Mouse (Mus musculus) stomach, embryonic 15.5 days (tissue): ENCODE measurements around the gene Csn1s2a. TPM values are rescaled to one million over a fixed set of nuclear protein-coding genes. Genes with fewer than 3 reads are reported as not detected.
"Not testable (repeated sequence)": the region's sequence is repeated elsewhere in the genome, so short reads cannot be mapped to it uniquely, and the experiment has no call there.

Experiments
- ATAC-seq: fragments of 200-750 bp; cut with Nextera tagmentation; 2 replicates; pipeline ENCODE4 v1.8.0; 2017; ENCODE audit warnings: low read depth, moderate number of reproducible peaks, moderate TSS enrichment; ENCODE audit not compliant: insufficient read depth, low FRiP score
- H3K27ac ChIP-seq: fragments of 300-500 bp; sonication (generic); 2 replicates; pipeline ENCODE4 v1.5.1; 2015; ENCODE audit warnings: mild to moderate bottlenecking, inconsistent platforms
- H3K27me3 ChIP-seq: fragments of 300-500 bp; sonication (generic); replicated peaks from 2 replicates; pipeline ENCODE4 v1.6.1; 2015; ENCODE audit warnings: inconsistent platforms
- H3K36me3 ChIP-seq: fragments of 300-500 bp; sonication (generic); 2 replicates; pipeline ENCODE4 v1.6.1; 2015; ENCODE audit warnings: inconsistent platforms
- H3K4me1 ChIP-seq: fragments of 300-500 bp; sonication (generic); 2 replicates; pipeline ENCODE4 v1.6.1; 2015; ENCODE audit warnings: inconsistent platforms
- H3K4me2 ChIP-seq: fragments of 300-500 bp; sonication (generic); 2 replicates; pipeline ENCODE4 v1.6.1; 2015; ENCODE audit warnings: mild to moderate bottlenecking, inconsistent platforms
- H3K4me3 ChIP-seq: fragments of 300-500 bp; sonication (generic); replicated peaks from 2 replicates; pipeline ENCODE4 v1.5.1; 2015; ENCODE audit warnings: inconsistent platforms
- H3K9ac ChIP-seq: fragments of 300-500 bp; sonication (generic); 2 replicates; pipeline ENCODE4 v1.6.1; 2015; ENCODE audit warnings: inconsistent platforms
- H3K9me3 ChIP-seq: fragments of 300-500 bp; sonication (generic); 2 replicates; pipeline ENCODE4 v1.6.1; 2016; ENCODE audit warnings: inconsistent platforms
- WGBS: fragments of 180-500 bp; shearing (Covaris S2); methylation state at CpG from one replicate; pipeline ENCODE4 v1.1.7; 2015; 5-methylcytosine and 5-hydroxymethylcytosine counted together
- polyA plus RNA-seq: library from polyadenylated mRNA; unstranded; fragments of >200 nt; fragmentation: Nextera tagmentation; extraction: Ambion mirVana; gene quantifications from 2 replicates; pipeline ENCODE4 v1.2.1, GENCODE M21; 2015

Gene Csn1s2a
- not detected in 2 replicates for polyA plus RNA-seq

GRCm38 (mm10) chr5:87774267-87774666, at the start of gene Csn1s2a:
Gene Csn1s2a (plus strand): TSS chr5:87774567.
- WGBS: 71% methylated on average over 1 of the region's 1 CpGs
- H3K4me1 ChIP-seq: no peaks in the 10 kb centered on the region
- no peaks in the 10 kb centered on the region for H3K9me3 ChIP-seq
- no peak within 1 kb of the TSS for H3K27ac ChIP-seq
- no peak within 1 kb of the TSS for H3K4me2 ChIP-seq
- H3K9ac ChIP-seq: no peak within 1 kb of the TSS
- H3K4me3 ChIP-seq: no peak within 1 kb of the TSS
- H3K27me3 ChIP-seq: no peaks in the 10 kb centered on the region
- no peak for ATAC-seq
- H3K36me3 ChIP-seq: no peaks in the 10 kb centered on the region

GRCm38 (mm10) chr5:87734821-87735220, 39.5 kb upstream of the Csn1s2a start:
- H3K27ac ChIP-seq: no peak overlapping the region
- no peaks in the 10 kb centered on the region for H3K9me3 ChIP-seq
- no peaks in the 10 kb centered on the region for H3K4me1 ChIP-seq
- no peak overlapping the region for H3K4me2 ChIP-seq
- H3K9ac ChIP-seq: no peak overlapping the region
- H3K4me3 ChIP-seq: no peak overlapping the region
- ATAC-seq: no peak
- no peaks in the 10 kb centered on the region for H3K36me3 ChIP-seq
- H3K27me3 ChIP-seq: no peaks in the 10 kb centered on the region

- no peaks in the 10 kb centered on the region for H3K9me3 ChIP-seq
- H3K36me3 ChIP-seq: no peaks in the 10 kb centered on the region
- H3K27me3 ChIP-seq: no peaks in the 10 kb centered on the region
- ATAC-seq: no peak
- no peak overlapping the region for H3K9ac ChIP-seq
- no peak overlapping the region for H3K4me3 ChIP-seq
- no peak overlapping the region for H3K4me2 ChIP-seq
- 87% methylated on average over 1 of the region's 1 CpGs for WGBS
- no peaks in the 10 kb centered on the region for H3K4me1 ChIP-seq
- H3K27ac ChIP-seq: no peak overlapping the region
These were observed 20.9 kb upstream of the Csn1s2a start for GRCm38 (mm10) chr5:87753471-87753870.

GRCm38 (mm10) chr5:87764546-87764945, 9.8 kb upstream of the Csn1s2a start:
- Histone ChIP-seq H3K9me3 (no peaks in the 10 kb centered on the region), H3K4me2 (no peak overlapping the region), H3K9ac (no peak overlapping the region), H3K27me3 (no peaks in the 10 kb centered on the region), H3K27ac (no peak overlapping the region), H3K36me3 (no peaks in the 10 kb centered on the region), H3K4me1 (no peaks in the 10 kb centered on the region), H3K4me3 (no peak overlapping the region)
- WGBS: 78% methylated on average over 3 of the region's 3 CpGs
- ATAC-seq: no peak

- H3K36me3 ChIP-seq, H3K4me1 ChIP-seq, H3K4me2 ChIP-seq, ATAC-seq, H3K9me3 ChIP-seq, H3K9ac ChIP-seq, H3K27me3 ChIP-seq, H3K4me3 ChIP-seq, H3K27ac ChIP-seq: not testable (repeated sequence)
- 42% methylated on average over 2 of the region's 2 CpGs for WGBS
These were observed 2.2 kb upstream of the Csn1s2a start for GRCm38 (mm10) chr5:87772151-87772550.

GRCm38 (mm10) chr5:87782731-87783130, 8.4 kb downstream of the Csn1s2a start:
- Histone ChIP-seq H3K4me1 (no peaks in the 10 kb centered on the region), H3K27ac (no peak overlapping the region), H3K36me3 (no peaks in the 10 kb centered on the region), H3K27me3 (no peaks in the 10 kb centered on the region), H3K4me2 (no peak overlapping the region), H3K4me3 (no peak overlapping the region), H3K9ac (no peak overlapping the region), H3K9me3 (no peaks in the 10 kb centered on the region)
- ATAC-seq: no peak
- WGBS: 54% methylated on average over 4 of the region's 4 CpGs

GRCm38 (mm10) chr5:87807782-87808181, 33.4 kb downstream of the Csn1s2a start, which contains the start of gene Csn1s2b:
Gene Csn1s2b (plus strand): TSS chr5:87808082.
- no peaks in the 10 kb centered on the region for H3K27me3 ChIP-seq
- no peaks in the 10 kb centered on the region for H3K9me3 ChIP-seq
- no peak within 1 kb of the TSS for H3K4me2 ChIP-seq
- no peak for ATAC-seq
- H3K4me1 ChIP-seq: no peaks in the 10 kb centered on the region
- no peak within 1 kb of the TSS for H3K9ac ChIP-seq
- H3K36me3 ChIP-seq: no peaks in the 10 kb centered on the region
- WGBS: 64% methylated on average over 2 of the region's 2 CpGs
- no peak within 1 kb of the TSS for H3K27ac ChIP-seq
- H3K4me3 ChIP-seq: no peak within 1 kb of the TSS

- no peak for ATAC-seq
- WGBS: 70% methylated on average over 2 of the region's 2 CpGs
These were observed 34.9 kb downstream of the Csn1s2a start for GRCm38 (mm10) chr5:87809253-87809652.

GRCm38 (mm10) chr5:87825386-87825785, 51.0 kb downstream of the Csn1s2a start, which contains the start of gene Prr27:
Gene Prr27 (plus strand): TSS chr5:87825686.
- WGBS: 70% methylated on average over 1 of the region's 1 CpGs
- no peaks in the 10 kb centered on the region for H3K36me3 ChIP-seq
- ATAC-seq: no peak
- no peak within 1 kb of the TSS for H3K27ac ChIP-seq
- no peaks in the 10 kb centered on the region for H3K27me3 ChIP-seq
- H3K4me2 ChIP-seq: no peak within 1 kb of the TSS
- no peaks in the 10 kb centered on the region for H3K4me1 ChIP-seq
- H3K4me3 ChIP-seq: no peak within 1 kb of the TSS
- no peak within 1 kb of the TSS for H3K9ac ChIP-seq
- H3K9me3 ChIP-seq: no peaks in the 10 kb centered on the region

More at GRCm38 (mm10) chr5:87809253-87809652, 34.9 kb downstream of the Csn1s2a start:
- H3K27me3 ChIP-seq: no peaks in the 10 kb centered on the region
- H3K9me3 ChIP-seq: no peaks in the 10 kb centered on the region
- H3K4me1 ChIP-seq: no peaks in the 10 kb centered on the region
- H3K27ac ChIP-seq: no peak overlapping the region
- no peak overlapping the region for H3K9ac ChIP-seq
- no peaks in the 10 kb centered on the region for H3K36me3 ChIP-seq
- no peak overlapping the region for H3K4me2 ChIP-seq
- no peak overlapping the region for H3K4me3 ChIP-seq

Other genes starting within 250 kb of the Csn1s2a start
- gene Sult1b1, start 236.4 kb upstream of the Csn1s2a start, polyA plus RNA-seq: 17.8 and 19.0 TPM in 2 replicates
- gene Sult1d1, start 205.5 kb upstream of the Csn1s2a start, polyA plus RNA-seq: 30.7 and 39.2 TPM in 2 replicates
- 0.14 TPM in 1 of 2 replicates, not detected in the other for gene Sult1e1, start 183.0 kb upstream of the Csn1s2a start, polyA plus RNA-seq
- not detected in 2 replicates for gene Csn1s1, start 108.4 kb upstream of the Csn1s2a start, polyA plus RNA-seq
- not detected in 2 replicates for gene Csn2, start 74.9 kb upstream of the Csn1s2a start, polyA plus RNA-seq
- not detected in 2 replicates for gene Csn1s2b, start 33.5 kb downstream of the Csn1s2a start, polyA plus RNA-seq
- not detected in 2 replicates for gene Prr27, start 51.1 kb downstream of the Csn1s2a start, polyA plus RNA-seq
- gene Odam, start 110.5 kb downstream of the Csn1s2a start, polyA plus RNA-seq: not detected in 2 replicates
- 0.13 and 0.22 TPM in 2 replicates for gene Csn3, start 151.0 kb downstream of the Csn1s2a start, polyA plus RNA-seq
- gene 2310003L06Rik, start 194.9 kb downstream of the Csn1s2a start, polyA plus RNA-seq: not detected in 2 replicates
- gene Gm28434, start 194.9 kb downstream of the Csn1s2a start, polyA plus RNA-seq: not detected in 2 replicates
- gene Cabs1, start 204.9 kb downstream of the Csn1s2a start, polyA plus RNA-seq: not detected in 2 replicates
- not detected in 2 replicates for gene Smr3a, start 228.0 kb downstream of the Csn1s2a start, polyA plus RNA-seq